Mouse (Mus musculus) kidney, adult 2 months (tissue): Measurements from ENCODE around the gene Gm11639. TPM values are rescaled to one million over a fixed set of nuclear protein-coding genes. Genes with fewer than 3 reads are reported as not detected.
"Not testable (repeated sequence)": the region's sequence is repeated elsewhere in the genome, so short reads cannot be mapped to it uniquely, and the experiment has no call there.

Experiments used
- DNase-seq: peaks from one replicate; pipeline ENCODE4 v3.0.0; 2021
- H3K27ac ChIP-seq: fragments of 200-500 bp; 2 replicates; pipeline ENCODE4 v1.5.1; 2012; ENCODE audit warnings: low read depth, low read length, control low read depth, inconsistent platforms; ENCODE audit not compliant: insufficient read depth
- H3K27me3 ChIP-seq: fragments of 200-500 bp; replicated peaks from 2 replicates; pipeline ENCODE4 v1.6.1; 2012; ENCODE audit warnings: mild to moderate bottlenecking, moderate library complexity, low read length, inconsistent platforms; ENCODE audit not compliant: control insufficient read depth, insufficient read depth
- H3K36me3 ChIP-seq: fragments of 200-500 bp; 2 replicates; pipeline ENCODE4 v1.6.1; 2012; ENCODE audit warnings: mild to moderate bottlenecking, moderate library complexity, low read length, inconsistent platforms; ENCODE audit not compliant: control insufficient read depth, insufficient read depth
- H3K4me1 ChIP-seq: fragments of 200-500 bp; 2 replicates; pipeline ENCODE4 v1.6.1; 2011; ENCODE audit warnings: low read length; ENCODE audit not compliant: control insufficient read depth, insufficient read depth
- H3K4me3 ChIP-seq: fragments of 200-500 bp; 2 replicates; pipeline ENCODE4 v1.5.1; 2011; ENCODE audit warnings: mild to moderate bottlenecking, low read depth, low read length, control low read depth; ENCODE audit not compliant: insufficient read depth
- CTCF ChIP-seq: fragments of 200-500 bp; conservative IDR thresholded peaks from 2 replicates; pipeline ENCODE4 v1.5.1; 2011; ENCODE audit warnings: low read depth, mild to moderate bottlenecking, control low read depth, low read length, moderate library complexity, mixed read lengths; ENCODE audit not compliant: insufficient read depth, insufficient read length
- POLR2A ChIP-seq: fragments of 200-500 bp; IDR thresholded peaks from one replicate; pipeline ENCODE4 v1.6.1; 2011; ENCODE audit warnings: low read depth, low read length, control low read depth
- WGBS: fragments of 180-500 bp; shearing (Covaris S2); methylation state at CpG from one replicate; pipeline ENCODE4 v1.1.7; 2018; 5-methylcytosine and 5-hydroxymethylcytosine counted together
- polyA plus RNA-seq: library from polyadenylated mRNA; depleted of rRNA; stranded (reverse); fragments of >200 nt; gene quantifications from 2 replicates; pipeline ENCODE4 v1.2.3, GENCODE M21; 2012

The Gm11639 gene
- polyA plus RNA-seq, 1 experiment: under 0.01 TPM

DNA sequence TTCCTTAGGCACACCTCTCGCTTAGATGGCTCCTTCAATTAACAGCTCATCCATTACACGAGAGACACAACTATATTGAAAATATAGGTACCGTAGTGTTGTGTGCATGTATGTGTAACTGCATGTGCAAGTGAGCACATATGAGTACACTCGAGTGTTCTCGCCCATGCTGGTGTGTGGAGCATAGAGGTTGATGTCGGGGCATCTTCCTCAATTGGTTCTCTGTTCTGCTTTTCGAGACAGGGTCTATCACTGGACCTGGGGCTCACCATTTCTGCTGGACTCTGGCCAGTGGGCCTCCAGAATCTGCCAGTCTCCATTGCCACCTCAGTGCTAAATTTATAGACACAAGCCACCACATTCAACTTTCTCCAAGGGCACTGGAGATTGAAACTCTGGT is 432.3 kb downstream of the Gm11639 start:
- no peak for DNase-seq
- Histone ChIP-seq H3K27me3 (no peaks in the 10 kb centered on the region), H3K27ac (no peak overlapping the region), H3K36me3 (no peaks in the 10 kb centered on the region), H3K4me1 (no peaks in the 10 kb centered on the region), H3K4me3 (no peak overlapping the region)
- TF ChIP-seq CTCF: no peak
- TF ChIP-seq POLR2A: no peak
- WGBS: 87% methylated on average over 7 of the region's 7 CpGs

DNA sequence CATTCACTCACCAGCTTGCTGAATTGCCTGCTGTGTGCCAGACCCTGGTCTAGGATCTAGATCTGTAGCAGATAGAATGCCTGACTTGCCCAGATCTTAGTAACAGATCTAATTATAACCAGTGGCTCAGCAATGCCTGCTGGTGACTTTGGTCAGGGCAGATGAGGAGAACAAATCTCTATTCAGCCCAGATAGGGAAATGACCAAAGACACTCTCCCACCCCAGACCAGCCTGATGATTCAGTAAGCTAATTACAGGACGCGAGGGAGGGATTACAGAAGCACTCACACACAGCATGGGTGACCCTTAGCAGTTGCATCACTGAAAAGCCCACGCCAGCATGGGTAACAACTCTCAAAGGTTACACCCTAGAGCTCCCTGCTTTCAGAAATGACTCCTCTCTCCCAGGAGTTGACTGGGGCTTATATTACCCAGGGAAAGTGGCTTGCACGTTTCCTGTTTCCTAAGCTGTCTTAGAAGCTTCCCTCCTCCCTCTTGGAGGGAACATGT is 435.1 kb downstream of the Gm11639 start:
- no peak overlapping the region for H3K27ac ChIP-seq
- no peaks in the 10 kb centered on the region for H3K36me3 ChIP-seq
- TF ChIP-seq POLR2A (no peak), CTCF (no peak)
- DNase-seq: no peak
- WGBS: 34% methylated on average over 4 of the region's 4 CpGs
- no peak overlapping the region for H3K4me3 ChIP-seq
- no peaks in the 10 kb centered on the region; the same call in 1 of the 2 replicates for H3K4me1 ChIP-seq
- no peaks in the 10 kb centered on the region for H3K27me3 ChIP-seq

DNA sequence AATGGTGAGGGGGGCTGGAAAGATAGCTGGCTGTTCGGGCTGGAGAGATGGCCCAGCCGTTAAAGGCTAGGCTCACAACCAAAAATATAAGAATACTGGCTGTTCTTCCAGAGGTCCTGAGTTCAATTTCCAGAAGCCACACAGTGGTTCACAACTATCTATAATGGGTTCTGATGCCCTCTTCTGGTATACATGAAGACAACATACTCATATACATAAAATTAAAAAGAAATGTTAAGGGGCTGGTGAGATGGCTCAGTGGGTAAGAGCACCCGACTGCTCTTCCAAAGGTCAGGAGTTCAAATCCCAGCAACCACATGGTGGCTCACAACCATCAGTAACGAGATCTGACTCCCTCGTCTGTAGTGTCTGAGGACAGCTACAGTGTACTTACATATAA is 436.3 kb downstream of the Gm11639 start:
- H3K4me3 ChIP-seq, DNase-seq, H3K27me3 ChIP-seq, H3K4me1 ChIP-seq, H3K36me3 ChIP-seq, H3K27ac ChIP-seq: not testable (repeated sequence)
- 83% methylated on average over 5 of the region's 5 CpGs for WGBS

DNA sequence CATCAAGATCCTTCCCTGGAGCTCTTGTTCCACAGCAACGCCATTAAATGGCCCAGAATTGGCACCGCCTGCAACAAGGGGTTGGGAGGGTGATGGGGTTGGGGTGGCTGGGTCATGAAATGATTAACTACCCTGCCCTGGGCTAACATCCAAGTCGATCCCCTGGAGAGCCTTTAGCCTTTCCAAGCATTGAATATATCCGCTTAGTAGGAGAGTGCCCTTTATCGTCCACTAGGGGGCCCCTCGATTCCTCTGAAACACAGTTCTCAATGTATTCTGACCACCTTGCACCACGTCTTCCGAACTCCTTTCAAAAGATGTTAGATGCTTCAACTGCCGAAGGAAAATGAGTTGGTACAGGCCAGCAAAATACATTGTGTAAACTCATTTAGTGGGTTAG is 438.5 kb downstream of the Gm11639 start:
- Histone ChIP-seq H3K36me3 (no peaks in the 10 kb centered on the region), H3K4me3 (no peak overlapping the region), H3K27me3 (no peaks in the 10 kb centered on the region), H3K4me1 (peaks cover 4% of the 10 kb centered on the region; the same call in 1 of the 2 replicates), H3K27ac (no peak overlapping the region)
- TF ChIP-seq CTCF: peak; percentile 59
- no peak for TF ChIP-seq POLR2A
- WGBS: 1% methylated on average over 9 of the region's 9 CpGs
- peak; percentile 90 for DNase-seq

DNA sequence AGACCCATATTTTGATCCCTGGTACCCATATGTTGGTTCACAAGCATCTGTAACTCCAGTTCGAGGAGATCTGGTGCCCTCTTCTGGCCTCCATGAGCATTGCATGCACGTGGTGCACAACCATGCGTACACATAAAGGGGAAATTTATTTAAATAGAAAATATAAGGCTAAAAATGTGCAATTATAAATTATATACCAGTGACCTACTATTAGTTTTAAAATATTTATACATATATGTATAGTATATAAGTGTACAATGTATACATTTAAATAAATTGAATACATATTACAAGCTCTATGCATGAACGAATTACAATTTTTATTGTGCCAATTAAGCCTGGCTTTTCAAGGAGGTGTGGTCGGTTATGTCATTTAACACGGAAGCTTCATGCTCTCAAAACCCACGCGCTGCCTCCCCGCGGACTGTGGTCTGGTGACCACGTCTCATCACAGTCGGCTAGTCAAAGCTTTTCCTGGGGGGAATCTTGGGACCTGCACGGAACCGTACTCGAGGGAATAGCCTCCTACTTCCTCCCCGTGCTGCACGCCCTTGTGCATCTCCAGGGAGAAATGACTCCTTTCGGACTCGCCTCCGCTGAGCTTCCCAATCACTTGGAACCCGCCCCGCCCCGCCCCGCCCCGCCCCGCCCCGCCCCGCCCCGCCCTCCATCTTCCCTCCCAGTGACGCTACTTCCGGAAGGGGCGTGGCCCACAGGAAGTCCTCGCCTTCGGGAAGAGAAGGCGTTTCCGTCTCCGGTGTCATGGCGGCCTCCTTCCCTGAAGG is 440.4 kb downstream of the Gm11639 start, which contains the start of gene Mettl2:
Gene Mettl2, plus strand, starts transcription at position 691 of the 785 bp plus-strand sequence.
- peaks cover 4% of the 10 kb centered on the region; the same call in 1 of the 2 replicates for H3K4me1 ChIP-seq
- 2% methylated on average over 38 of the region's 38 CpGs for WGBS
- no peaks in the 10 kb centered on the region for H3K36me3 ChIP-seq
- H3K27ac ChIP-seq: peak within 1 kb of the TSS; percentile 52; the same call in 1 of the 2 replicates
- peak within 1 kb of the TSS; percentile 91 for H3K4me3 ChIP-seq
- H3K27me3 ChIP-seq: no peaks in the 10 kb centered on the region
- TF ChIP-seq POLR2A: peak; percentile 34
- TF ChIP-seq CTCF: peak; percentile 72
- peak; percentile 88 for DNase-seq

DNA sequence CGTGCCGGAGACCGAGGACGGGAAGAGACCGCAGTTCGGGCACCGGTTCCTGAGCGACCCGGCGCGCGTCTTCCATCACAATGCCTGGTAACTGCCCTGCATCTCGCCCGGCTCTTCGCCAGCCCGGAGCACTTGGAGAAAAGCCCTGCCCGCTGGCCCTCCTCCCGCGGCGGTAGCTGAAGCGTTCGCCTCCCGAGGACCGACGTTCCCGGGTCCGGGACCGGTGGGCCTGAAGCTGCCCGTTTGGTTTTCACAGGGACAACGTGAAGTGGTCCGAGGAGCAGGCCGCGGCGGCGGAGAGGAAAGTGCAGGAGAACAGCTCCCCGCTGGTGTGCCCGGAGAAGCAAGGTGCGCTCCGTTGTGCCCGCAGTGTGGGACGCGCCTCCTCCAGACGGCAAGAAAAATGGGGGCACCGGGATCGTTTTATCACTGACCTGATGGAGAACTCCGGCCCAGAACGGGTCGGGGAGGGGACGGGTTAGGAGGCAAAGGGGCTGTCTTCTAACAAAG is 441.1 kb downstream of the Gm11639 start:
- no peaks in the 10 kb centered on the region for H3K36me3 ChIP-seq
- peak overlapping the region; percentile 91 for H3K4me3 ChIP-seq
- peaks cover 4% of the 10 kb centered on the region; the same call in 1 of the 2 replicates for H3K4me1 ChIP-seq
- H3K27ac ChIP-seq: no peak overlapping the region
- under 1% methylated on average over 49 of the region's 49 CpGs for WGBS
- H3K27me3 ChIP-seq: no peaks in the 10 kb centered on the region
- DNase-seq: no peak
- TF ChIP-seq POLR2A: no peak
- no peak for TF ChIP-seq CTCF

DNA sequence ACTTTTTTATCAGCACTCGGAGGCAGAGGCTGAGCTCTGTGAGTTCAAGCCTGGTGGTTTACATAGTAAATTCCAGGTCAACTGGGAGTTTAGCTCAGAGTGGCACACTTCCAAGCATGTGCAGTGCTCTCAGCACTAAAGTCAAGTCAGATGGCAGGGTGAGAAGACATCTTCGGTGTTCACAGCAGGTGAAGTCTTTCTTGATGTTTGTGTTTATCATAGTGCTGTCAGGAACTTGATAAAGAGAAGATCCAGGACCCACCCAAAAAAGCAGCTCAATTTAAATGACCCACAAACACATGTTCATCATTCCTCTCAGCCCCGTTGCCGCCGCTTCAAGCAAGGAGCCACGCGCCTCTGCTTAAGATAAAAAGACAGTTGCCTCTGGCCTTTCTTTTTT is 450.2 kb downstream of the Gm11639 start:
- TF ChIP-seq CTCF (no peak), POLR2A (no peak)
- H3K36me3 ChIP-seq: peaks cover 2% of the 10 kb centered on the region; the same call in 1 of the 2 replicates

DNA sequence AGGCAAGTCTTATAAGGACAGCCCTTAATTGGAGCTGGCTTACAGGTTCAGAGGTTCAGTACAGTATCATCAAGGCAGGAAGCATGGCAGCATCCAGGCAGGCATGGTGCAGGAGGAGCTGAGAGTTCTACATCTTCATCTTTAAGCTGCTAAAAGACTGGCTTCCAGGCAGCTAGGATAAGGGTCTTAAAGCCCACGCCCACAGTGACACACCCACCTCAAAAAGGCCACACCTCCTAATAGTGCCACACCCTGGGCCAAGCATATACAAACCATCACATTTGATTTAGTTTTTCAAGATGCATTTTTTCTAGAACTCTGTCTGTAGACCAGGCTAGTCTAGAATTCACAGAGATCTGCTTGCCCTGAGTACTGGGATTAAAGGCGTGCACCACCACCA is 451.7 kb downstream of the Gm11639 start:
- H3K36me3 ChIP-seq, H3K27me3 ChIP-seq, H3K4me1 ChIP-seq, DNase-seq, H3K27ac ChIP-seq, H3K4me3 ChIP-seq: not testable (repeated sequence)
- WGBS: 93% methylated on average over 2 of the region's 2 CpGs

More for the DNA sequence above, 450.2 kb downstream of the Gm11639 start:
- no peak for DNase-seq
- no peaks in the 10 kb centered on the region for H3K4me1 ChIP-seq
- H3K27ac ChIP-seq: no peak overlapping the region
- H3K27me3 ChIP-seq: no peaks in the 10 kb centered on the region
- WGBS: 95% methylated on average over 7 of the region's 7 CpGs
- H3K4me3 ChIP-seq: no peak overlapping the region

DNA sequence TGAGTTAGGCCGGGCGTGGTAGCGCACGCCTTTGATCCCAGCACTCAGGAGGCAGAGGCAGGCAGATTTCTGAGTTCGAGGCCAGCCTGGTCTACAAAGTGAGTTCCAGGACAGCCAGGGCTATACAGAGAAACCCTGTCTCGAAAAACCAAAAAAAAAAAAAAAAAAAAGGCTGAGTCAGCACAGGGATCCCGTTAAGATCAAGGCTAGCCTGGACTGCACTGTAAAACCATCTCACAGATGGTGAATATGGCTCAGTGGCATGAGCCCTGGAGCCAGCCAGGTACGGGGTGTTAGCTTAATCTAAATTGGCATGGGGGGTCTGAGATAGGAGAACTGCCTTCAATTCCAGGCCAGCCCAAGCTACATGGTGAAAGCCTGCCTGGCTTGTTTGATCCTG is 455.0 kb downstream of the Gm11639 start:
- H3K27ac ChIP-seq, H3K36me3 ChIP-seq, H3K27me3 ChIP-seq, H3K4me3 ChIP-seq, DNase-seq, H3K4me1 ChIP-seq: not testable (repeated sequence)
- 91% methylated on average over 8 of the region's 8 CpGs for WGBS
